Mouse (Mus musculus) hindbrain, embryonic 14.5 days (tissue): ENCODE data around the gene Arsg. TPM values are rescaled to one million over a fixed set of nuclear protein-coding genes. Genes with fewer than 3 reads are reported as not detected.

Source experiments
- microRNA-seq: library from miRNA; unstranded; fragments of <30 nt; microRNA quantifications from one replicate; pipeline ENCODE4, GENCODE M21; 2016
- polyA plus RNA-seq: library from polyadenylated mRNA; unstranded; fragments of >200 nt; fragmentation: Nextera tagmentation; extraction: Ambion mirVana; gene quantifications from 2 replicates; pipeline ENCODE4 v1.2.1, GENCODE M21; 2014

Arsg gene
- polyA plus RNA-seq, 1 experiment from 2014 or later: 8.8 TPM

Small RNA genes lying within 50 kb of the gene (microRNA-seq; reads per million reads assigned to microRNA genes)
- gene Gm25540: not detected

Other genes starting within 250 kb of the Arsg start
- gene Rgs9, start 175.2 kb upstream of the Arsg start, polyA plus RNA-seq: 8.9 and 10.7 TPM in 2 replicates
- gene Gna13, start 110.5 kb upstream of the Arsg start, polyA plus RNA-seq: 21.8 and 24.4 TPM in 2 replicates
- not detected in 2 replicates for gene 9930022D16Rik, start 59.5 kb upstream of the Arsg start, polyA plus RNA-seq
- 55.6 and 65.8 TPM in 2 replicates for gene Amz2, start 47.4 kb upstream of the Arsg start, polyA plus RNA-seq
- 4.2 and 7.5 TPM in 2 replicates for gene Slc16a6, start 224 bp downstream of the Arsg start, polyA plus RNA-seq
- gene Wipi1, start 138.6 kb downstream of the Arsg start, polyA plus RNA-seq: 10.4 and 13.2 TPM in 2 replicates
- 515 and 597 TPM in 2 replicates for gene Prkar1a, start 176.0 kb downstream of the Arsg start, polyA plus RNA-seq
- 4.9 and 5.0 TPM in 2 replicates for gene Fam20a, start 248.9 kb downstream of the Arsg start, polyA plus RNA-seq